ENCODE assay signal across 18 mouse cellular contexts in genomic region chr2:138374556-138374955, GRCm38 (mm10).
DNase-seq lines count a peak whose midpoint lies in the region; ATAC-seq and TF ChIP-seq lines count a peak whose summit lies in the region.
"Had no signal": no experiment of that assay in that cellular context is flagged by ENCODE, and none has a peak within 500 bp of the region (broad histone marks: within the 10 kb centered on the region; RNA-seq: fewer than 3 reads in every experiment).

No protein-coding gene starts in this region.

- H3K9ac ChIP-seq in midbrain, embryonic 11.5 days (ENCODE audit: low read length) = no peak overlapping the region
- H3K9ac ChIP-seq: embryonic facial prominence, embryonic 13.5 days; forebrain, embryonic 12.5 days; forebrain, postnatal 0 days; heart, embryonic 12.5 days; hindbrain, embryonic 14.5 days; intestine, embryonic 15.5 days had no signal

- peak; percentile 7 for DNase-seq in gastrocnemius, postnatal 14 days
- no peak for DNase-seq in gastrocnemius, postnatal 4 days (ENCODE audit: low spot score in 2 of 2)
- peak; percentile 58 to 83 for DNase-seq in cerebellum, adult 2 months
- DNase-seq in cerebellum, postnatal 10 days = peak; percentile 65
- DNase-seq in midbrain, embryonic 11.5 days (ENCODE audit: low spot score, missing footprints) = no peak
- no peak for DNase-seq in layer of hippocampus, postnatal 10 days (ENCODE audit: low spot score in 2 of 2)
- no peak for DNase-seq in adrenal gland, adult 2 months
- DNase-seq: forebrain, postnatal 0 days; kidney, adult 18-20 months had no signal

- intact Hi-C loops in gastrocnemius, postnatal 14 days (cut with DNase I; ENCODE audit: low total_unique reads) = no loop called here

- peaks cover 4% of the 10 kb centered on the region; the same call in 1 of the 2 replicates for H3K4me1 ChIP-seq in cerebellum, adult 2 months (ENCODE audit: control insufficient read depth, insufficient read depth, low read length)
- H3K4me1 ChIP-seq in midbrain, embryonic 11.5 days (ENCODE audit: control insufficient read depth, insufficient read depth, low read length) = no peaks in the 10 kb centered on the region
- H3K4me1 ChIP-seq: embryonic facial prominence, embryonic 13.5 days; forebrain, embryonic 12.5 days; heart, embryonic 12.5 days; hindbrain, embryonic 10.5 days; intestine, embryonic 15.5 days had no signal

- no peaks in the 10 kb centered on the region for H3K27me3 ChIP-seq in cerebellum, adult 2 months (ENCODE audit: control insufficient read depth, insufficient read depth, low read length)
- no peaks in the 10 kb centered on the region for H3K27me3 ChIP-seq in midbrain, embryonic 11.5 days (ENCODE audit: control insufficient read depth, insufficient read depth, low read length)
- H3K27me3 ChIP-seq: CH12.LX; embryonic facial prominence, embryonic 13.5 days; forebrain, embryonic 12.5 days; heart, embryonic 12.5 days; intestine, embryonic 15.5 days had no signal

- H3K36me3 ChIP-seq in midbrain, embryonic 11.5 days (ENCODE audit: control insufficient read depth, insufficient read depth, low read length) = no peaks in the 10 kb centered on the region
- H3K36me3 ChIP-seq: embryonic facial prominence, embryonic 13.5 days; forebrain, embryonic 12.5 days; heart, embryonic 12.5 days; hindbrain, embryonic 10.5 days; intestine, embryonic 15.5 days had no signal

- no peak overlapping the region for H3K4me2 ChIP-seq in midbrain, embryonic 11.5 days
- H3K4me2 ChIP-seq: embryonic facial prominence, embryonic 13.5 days; forebrain, embryonic 12.5 days; heart, embryonic 12.5 days; hindbrain, embryonic 14.5 days; intestine, embryonic 15.5 days had no signal

- 16% methylated on average over 5 of the region's 5 CpGs for WGBS in cerebellum, adult 2 months
- WGBS in midbrain, embryonic 11.5 days = 91% methylated on average over 5 of the region's 5 CpGs

- no peak overlapping the region for H3K27ac ChIP-seq in cerebellum, adult 2 months (ENCODE audit: insufficient read depth, low read length)
- no peak overlapping the region for H3K27ac ChIP-seq in midbrain, embryonic 11.5 days (ENCODE audit: low read depth, low read length)
- H3K27ac ChIP-seq: embryonic facial prominence, embryonic 13.5 days; forebrain, embryonic 12.5 days; hindbrain, embryonic 10.5 days; hindbrain, embryonic 14.5 days; intestine, embryonic 15.5 days had no signal

- no peak for ATAC-seq in midbrain, embryonic 11.5 days (ENCODE audit: low FRiP score)
- ATAC-seq: activated CD4-positive, CD25-positive, alpha-beta regulatory T cell, adult 4 months; forebrain, postnatal 0 days; intestine, embryonic 15.5 days; Patski had no signal

- TF ChIP-seq POLR2A in cerebellum, adult 2 months (IDR thresholded peaks at IDR 0.05; ENCODE audit: borderline replicate concordance, insufficient read depth, low read length) = no peak

- H3K4me3 ChIP-seq in cerebellum, adult 2 months (replicated peaks; ENCODE audit: insufficient read depth, low read depth, low read length) = no peak overlapping the region
- no peak overlapping the region for H3K4me3 ChIP-seq in midbrain, embryonic 11.5 days (ENCODE audit: low read depth, low read length)
- H3K4me3 ChIP-seq: embryonic facial prominence, embryonic 13.5 days; forebrain, embryonic 12.5 days; heart, embryonic 12.5 days; hindbrain, embryonic 10.5 days; intestine, embryonic 15.5 days had no signal

- H3K9me3 ChIP-seq in midbrain, embryonic 11.5 days (ENCODE audit: control insufficient read depth, low read length) = no peaks in the 10 kb centered on the region
- H3K9me3 ChIP-seq: embryonic facial prominence, embryonic 13.5 days; forebrain, embryonic 12.5 days; heart, embryonic 12.5 days; hindbrain, embryonic 10.5 days; intestine, embryonic 15.5 days had no signal

- no peak for TF ChIP-seq CTCF in cerebellum, adult 2 months (IDR thresholded peaks at IDR 0.05; ENCODE audit: borderline replicate concordance, insufficient read depth, low read depth, low read length)

Comparison
In these comparisons a context has a peak if more than half of its experiments do, and no peak if none do; other contexts are left out.
1. DNase-seq: peak in gastrocnemius, postnatal 14 days (single experiment), cerebellum, adult 2 months (2 of 2) and cerebellum, postnatal 10 days (2 of 2); none in gastrocnemius, postnatal 4 days (0 of 2), midbrain, embryonic 11.5 days (single experiment), layer of hippocampus, postnatal 10 days (0 of 2) and adrenal gland, adult 2 months (single experiment).